Mouse (Mus musculus) neutrophil, adult 59 days (primary cell): Measurements from ENCODE around the gene Il1rapl2. TPM values are rescaled to one million over a fixed set of nuclear protein-coding genes. Genes with fewer than 3 reads are reported as not detected.

Source experiments
- total RNA-seq, 2 experiments: library from RNA; stranded (reverse); gene quantifications; 1 replicate in 1 of 2; 2 replicates in 1 of 2; pipeline ENCODE4 v1.2.4; 2023

The Il1rapl2 gene
- total RNA-seq = not detected

DNA sequence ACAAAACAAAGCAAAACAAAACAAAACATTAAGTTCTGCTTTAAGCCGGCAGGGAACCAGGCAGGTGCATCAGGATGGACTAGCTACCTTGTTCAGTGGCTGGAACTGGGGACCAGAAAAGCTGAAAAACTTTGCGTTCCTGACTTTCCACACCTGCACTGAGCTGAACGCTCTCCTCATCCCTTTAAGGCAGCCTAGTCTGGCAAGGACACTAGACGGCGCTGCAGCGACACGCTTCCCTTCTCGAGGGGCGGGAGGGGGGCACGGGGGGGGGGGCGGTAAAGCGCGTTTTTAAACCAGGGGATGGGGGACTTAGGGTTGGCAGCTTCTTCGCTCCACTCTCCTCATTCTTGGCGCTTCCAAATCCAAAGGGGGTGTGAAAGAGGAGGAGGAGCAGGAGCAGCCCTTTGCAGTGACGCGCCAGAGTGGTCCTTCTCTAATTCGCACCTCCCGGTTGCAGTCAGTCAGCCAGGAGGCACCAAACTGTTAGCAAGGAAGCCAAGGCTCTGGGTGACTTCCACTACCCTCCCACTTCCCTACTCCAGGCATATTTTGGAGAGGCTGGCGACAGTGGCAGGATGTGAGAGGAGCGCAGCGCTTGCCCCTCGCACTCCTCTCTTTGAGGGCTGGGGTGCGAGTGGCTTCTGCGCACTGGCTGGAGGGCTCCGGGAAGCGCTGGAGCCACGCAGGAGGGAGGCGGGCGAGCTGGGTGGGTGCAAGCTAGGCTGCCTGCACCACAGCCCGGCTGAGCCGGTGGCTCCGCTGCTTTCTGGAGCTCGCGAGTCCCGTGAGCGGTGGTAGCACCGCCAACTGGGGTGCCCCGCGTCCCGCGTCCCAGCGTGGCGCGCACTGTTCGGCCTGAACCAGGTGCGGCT, at the start of gene Il1rapl2:
Gene Il1rapl2, plus strand, starts transcription at position 288 of the 875 bp plus-strand sequence.

GRCm38 (mm10) chrX:138209480-138209879, 639.1 kb downstream of the Il1rapl2 start, which contains the start of gene Tex13a:
Tex13a (minus strand) TSS chrX:138209580.

